Mouse (Mus musculus) bone marrow, adult 2 months (tissue): ENCODE results near the gene Fgfr2. TPM values are rescaled to one million over a fixed set of nuclear protein-coding genes. Genes with fewer than 3 reads are reported as not detected.
"Not testable (repeated sequence)": the region's sequence is repeated elsewhere in the genome, so short reads cannot be mapped to it uniquely, and the experiment has no call there.

Experiments
- H3K27ac ChIP-seq: fragments of 200-500 bp; 2 replicates; pipeline ENCODE4 v1.5.1; 2012; ENCODE audit warnings: low read depth, mild to moderate bottlenecking, control low read depth, inconsistent platforms, low read length; ENCODE audit not compliant: control insufficient read depth, poor library complexity, insufficient read depth
- H3K4me1 ChIP-seq: fragments of 200-500 bp; 2 replicates; pipeline ENCODE4 v1.6.1; 2011; ENCODE audit warnings: low read length; ENCODE audit not compliant: control insufficient read depth, insufficient read depth
- H3K4me3 ChIP-seq: fragments of 200-500 bp; replicated peaks from 2 replicates; pipeline ENCODE3; 2011; ENCODE audit warnings: mild to moderate bottlenecking, low read depth, low read length, control low read depth; ENCODE audit not compliant: control insufficient read depth
- CTCF ChIP-seq: fragments of 200-500 bp; IDR thresholded peaks from 2 replicates; pipeline ENCODE4 v1.5.1; 2011; ENCODE audit warnings: low read length, control low read depth; ENCODE audit not compliant: control insufficient read depth, insufficient read depth
- POLR2A ChIP-seq: fragments of 200-500 bp; IDR thresholded peaks from 2 replicates; pipeline ENCODE4 v1.6.1; 2011; ENCODE audit warnings: low read depth, mild to moderate bottlenecking, control low read depth, low read length, borderline replicate concordance; ENCODE audit not compliant: control insufficient read depth
- WGBS: fragments of 180-500 bp; shearing (Covaris S2); methylation state at CpG from one replicate; pipeline ENCODE4 v1.1.7; 2018; 5-methylcytosine and 5-hydroxymethylcytosine counted together
- polyA plus RNA-seq: library from polyadenylated mRNA; stranded (reverse); fragments of >200 nt; gene quantifications from 2 replicates; pipeline ENCODE4 v1.2.4, GENCODE M21; 2011; ENCODE audit warnings: low replicate concordance; ENCODE audit not compliant: missing spikeins, insufficient read depth, insufficient read length

The Fgfr2 gene
- polyA plus RNA-seq, 1 experiment: 8.2 TPM

- Histone ChIP-seq H3K4me1 (no peaks in the 10 kb centered on the region), H3K27ac (no peak overlapping the region), H3K4me3 (no peak overlapping the region)
- TF ChIP-seq POLR2A (no peak), CTCF (no peak)
- WGBS: 85% methylated on average over 12 of the region's 12 CpGs
Observed at GRCm38 (mm10) chr7:130677541-130678274, 2445.4 kb downstream of the Fgfr2 start.

GRCm38 (mm10) chr7:130676885-130677540, 2446.1 kb downstream of the Fgfr2 start:
- Histone ChIP-seq H3K4me1 (no peaks in the 10 kb centered on the region), H3K27ac (no peak overlapping the region), H3K4me3 (no peak overlapping the region)
- no peak for TF ChIP-seq POLR2A
- TF ChIP-seq CTCF: no peak
- 83% methylated on average over 11 of the region's 11 CpGs for WGBS

GRCm38 (mm10) chr7:130674526-130674925, 2448.6 kb downstream of the Fgfr2 start:
- Histone ChIP-seq H3K4me1 (no peaks in the 10 kb centered on the region), H3K4me3 (no peak overlapping the region), H3K27ac (no peak overlapping the region)
- TF ChIP-seq POLR2A: no peak
- TF ChIP-seq CTCF: no peak
- WGBS: 84% methylated on average over 9 of the region's 9 CpGs

GRCm38 (mm10) chr7:130673169-130674033, 2449.7 kb downstream of the Fgfr2 start:
- TF ChIP-seq POLR2A (no peak), CTCF (peak; percentile 59)
- Histone ChIP-seq H3K4me1 (no peaks in the 10 kb centered on the region), H3K4me3 (no peak overlapping the region), H3K27ac (no peak overlapping the region)
- 71% methylated on average over 9 of the region's 9 CpGs for WGBS

- TF ChIP-seq POLR2A: no peak
- TF ChIP-seq CTCF: no peak
- WGBS: 77% methylated on average over 6 of the region's 6 CpGs
- no peak overlapping the region for H3K4me3 ChIP-seq
- no peak overlapping the region for H3K27ac ChIP-seq
- H3K4me1 ChIP-seq: no peaks in the 10 kb centered on the region
Observed at GRCm38 (mm10) chr7:130671301-130671700, 2451.8 kb downstream of the Fgfr2 start.

GRCm38 (mm10) chr7:130670358-130670757, 2452.8 kb downstream of the Fgfr2 start:
- Histone ChIP-seq H3K4me3 (no peak overlapping the region), H3K27ac (no peak overlapping the region), H3K4me1 (no peaks in the 10 kb centered on the region)
- no peak for TF ChIP-seq POLR2A
- TF ChIP-seq CTCF: no peak
- 75% methylated on average over 4 of the region's 4 CpGs for WGBS

- no peaks in the 10 kb centered on the region for H3K4me1 ChIP-seq
- H3K4me3 ChIP-seq: no peak overlapping the region
- TF ChIP-seq CTCF (no peak), POLR2A (no peak)
- no peak overlapping the region for H3K27ac ChIP-seq
- 71% methylated on average over 8 of the region's 8 CpGs for WGBS
Observed at GRCm38 (mm10) chr7:130669370-130669881, 2453.7 kb downstream of the Fgfr2 start.

GRCm38 (mm10) chr7:130668729-130669281, 2454.3 kb downstream of the Fgfr2 start:
- TF ChIP-seq POLR2A (no peak), CTCF (no peak)
- 73% methylated on average over 7 of the region's 7 CpGs for WGBS
- H3K4me3 ChIP-seq: no peak overlapping the region
- H3K4me1 ChIP-seq: no peaks in the 10 kb centered on the region; the same call in 1 of the 2 replicates
- H3K27ac ChIP-seq: no peak overlapping the region

GRCm38 (mm10) chr7:130668013-130668412, 2455.1 kb downstream of the Fgfr2 start:
- not testable (repeated sequence) for H3K27ac ChIP-seq, H3K4me3 ChIP-seq, H3K4me1 ChIP-seq
- 85% methylated on average over 1 of the region's 1 CpGs for WGBS
